Mouse (Mus musculus) forelimb bud, embryonic 11.5 days (tissue): ENCODE results near the gene Apoa2.

ENCODE experiments used
- DNase-seq: peaks from one replicate; pipeline ENCODE4 v3.0.0-alpha.2; 2012; ENCODE audit warnings: low read depth, low spot score

Apoa2 gene

DNA sequence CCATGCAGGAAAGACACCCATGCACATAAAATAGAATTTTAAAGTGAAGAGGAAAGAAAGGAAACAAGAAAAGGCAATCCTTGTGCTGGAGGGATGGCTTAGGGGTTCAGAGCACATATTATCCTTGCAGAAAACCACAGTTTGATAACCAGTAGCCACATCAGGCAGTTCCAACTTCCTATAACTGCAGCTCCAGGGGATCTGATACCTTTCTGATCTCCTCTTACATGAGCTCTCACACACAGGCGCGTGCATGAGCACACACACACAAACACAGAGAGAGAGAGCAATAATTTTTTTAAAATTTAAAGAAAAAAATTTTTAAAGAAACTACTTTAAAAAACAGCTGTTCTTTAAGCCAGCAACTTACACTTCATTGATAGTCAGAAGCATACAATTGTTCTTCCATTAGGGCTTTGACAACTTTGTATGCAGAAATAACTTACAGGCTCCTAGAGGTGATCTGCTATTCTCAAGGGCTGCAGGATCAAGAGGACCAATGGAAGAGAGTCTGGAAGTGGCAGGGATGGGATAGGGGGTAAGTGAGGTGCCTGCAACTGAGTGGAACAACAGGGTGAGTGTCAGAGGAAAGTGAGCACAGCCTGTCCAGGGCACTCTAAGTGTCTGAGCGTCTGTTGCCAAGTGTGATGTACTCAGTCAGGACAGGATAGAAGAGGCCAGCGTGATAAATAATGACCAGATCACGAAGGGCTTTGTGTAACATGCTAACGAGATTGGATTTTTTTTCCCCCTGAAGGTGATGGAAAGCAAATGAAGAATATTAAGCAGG, 19.0 kb upstream of the Apoa2 start:
- DNase-seq: no peak

DNA sequence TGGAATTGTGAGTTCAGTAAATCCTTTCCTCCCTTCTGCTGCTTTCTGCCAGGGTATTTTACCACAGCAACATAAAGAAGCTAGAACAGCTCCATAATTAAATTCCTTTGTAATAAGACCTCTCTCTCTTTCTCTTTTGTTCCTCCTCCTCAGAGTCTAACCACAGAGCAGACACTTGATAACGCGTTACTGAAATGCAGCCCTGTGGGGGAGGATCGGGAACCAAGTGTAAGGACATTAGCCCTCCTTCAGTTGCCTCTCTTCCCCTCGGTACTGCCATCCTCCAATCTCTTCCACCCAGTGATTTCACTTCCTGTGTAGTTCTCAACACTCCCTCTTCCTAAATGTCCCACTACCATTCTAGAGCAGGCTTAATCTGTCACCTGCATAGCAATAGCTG, 15.4 kb upstream of the Apoa2 start:
- no peak for DNase-seq

DNA sequence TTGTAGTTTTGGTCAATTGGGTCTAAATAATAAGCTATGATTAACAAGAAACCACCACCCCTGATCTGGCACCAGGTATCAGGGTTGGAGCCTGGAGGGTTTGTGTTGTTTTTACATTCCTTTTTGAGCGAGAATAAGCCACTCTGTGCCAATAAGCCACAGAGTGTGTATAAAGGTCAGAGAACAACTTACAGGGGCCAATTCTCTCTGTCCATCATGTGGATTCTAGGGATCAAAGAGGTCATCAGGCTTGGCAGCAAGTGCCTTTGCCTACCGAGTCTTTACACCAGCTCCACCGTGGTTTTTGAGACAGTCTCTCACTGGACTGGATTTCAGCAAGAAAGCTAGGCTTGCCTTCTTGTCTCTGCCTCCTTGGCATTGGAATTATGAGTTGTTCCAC, 12.0 kb upstream of the Apoa2 start:
- no peak for DNase-seq

DNA sequence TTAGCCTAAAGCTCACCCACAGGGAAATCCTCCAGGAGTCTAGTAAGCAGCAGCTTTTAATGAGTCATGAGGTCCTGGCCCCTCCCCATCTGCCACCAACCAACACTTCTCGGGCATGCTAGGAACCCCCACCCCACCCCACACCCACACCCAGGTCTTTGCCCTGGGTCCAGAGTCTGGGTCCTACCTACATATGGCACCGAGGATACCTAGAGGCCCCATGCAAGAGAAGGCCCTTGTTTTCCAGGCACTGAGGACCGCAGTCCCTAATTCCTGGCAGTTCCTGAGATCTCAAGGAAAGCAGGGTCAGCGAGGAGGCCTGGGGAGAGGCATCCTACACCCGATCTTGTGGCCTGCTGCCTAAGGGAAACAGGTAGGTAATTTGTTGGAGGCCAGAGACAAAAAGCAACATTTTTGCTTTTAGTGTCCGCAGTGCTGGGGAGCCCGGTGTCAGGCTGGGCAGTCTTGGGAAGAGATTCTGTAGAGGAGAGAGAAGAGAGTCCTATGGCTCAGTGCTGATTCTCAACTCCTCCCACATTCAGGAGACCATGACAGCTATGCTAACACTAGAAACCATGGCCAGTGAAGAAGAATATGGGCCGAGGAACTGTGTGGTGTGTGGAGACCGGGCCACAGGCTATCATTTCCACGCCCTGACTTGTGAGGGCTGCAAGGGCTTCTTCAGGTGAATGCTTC, 10.9 kb upstream of the Apoa2 start, which contains the start of gene Nr1i3:
TSS of gene Nr1i3 (plus strand) at position 170 of the 696 bp plus-strand sequence.
- no peak for DNase-seq

DNA sequence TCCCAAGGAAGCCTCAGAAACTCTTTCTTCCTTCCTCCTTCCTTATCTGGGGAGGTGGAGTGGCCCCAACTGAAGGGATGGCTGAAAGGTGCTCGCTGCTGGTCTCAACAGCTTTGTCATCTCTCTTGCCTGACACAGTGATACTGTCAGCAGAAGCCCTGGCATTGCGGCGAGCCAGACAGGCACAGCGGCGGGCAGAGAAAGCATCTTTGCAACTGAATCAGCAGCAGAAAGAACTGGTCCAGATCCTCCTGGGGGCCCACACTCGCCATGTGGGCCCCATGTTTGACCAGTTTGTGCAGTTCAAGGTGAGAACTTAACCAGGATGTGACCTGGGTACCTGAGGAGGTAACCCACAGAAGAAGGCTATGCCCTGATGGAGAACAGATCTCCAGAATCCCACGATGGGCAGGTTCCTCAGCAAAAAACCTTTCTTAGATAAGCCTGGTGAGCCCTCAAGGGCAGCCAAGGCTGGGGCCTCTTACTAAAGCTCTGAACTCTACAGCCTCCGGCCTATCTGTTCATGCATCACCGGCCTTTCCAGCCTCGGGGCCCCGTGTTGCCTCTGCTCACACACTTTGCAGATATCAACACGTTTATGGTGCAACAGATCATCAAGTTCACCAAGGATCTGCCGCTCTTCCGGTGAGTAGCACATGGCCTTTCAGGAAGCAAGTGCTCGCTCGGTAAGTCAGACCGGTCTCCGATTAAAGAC, 8.5 kb upstream of the Apoa2 start:
- DNase-seq: no peak

DNA sequence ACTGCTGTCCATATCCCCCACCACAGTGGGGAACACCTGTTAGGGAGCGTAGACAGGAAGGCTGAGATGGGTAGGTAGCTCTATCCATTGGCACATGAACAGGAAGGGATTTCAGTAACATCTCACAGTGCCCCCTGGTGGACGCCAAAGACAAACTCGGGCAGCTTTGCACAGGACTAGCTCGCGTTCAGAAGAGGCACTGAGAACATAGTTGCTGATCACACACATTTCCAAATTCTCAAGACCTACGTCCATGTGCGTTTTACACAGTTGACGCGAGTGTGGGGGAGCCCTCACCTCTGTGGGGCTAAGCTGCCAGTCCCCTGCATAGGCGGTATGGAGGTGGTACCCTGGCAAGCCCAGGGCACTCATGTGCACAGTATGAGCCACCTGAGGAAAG, 4.0 kb upstream of the Apoa2 start:
- peak; percentile 83 for DNase-seq

DNA sequence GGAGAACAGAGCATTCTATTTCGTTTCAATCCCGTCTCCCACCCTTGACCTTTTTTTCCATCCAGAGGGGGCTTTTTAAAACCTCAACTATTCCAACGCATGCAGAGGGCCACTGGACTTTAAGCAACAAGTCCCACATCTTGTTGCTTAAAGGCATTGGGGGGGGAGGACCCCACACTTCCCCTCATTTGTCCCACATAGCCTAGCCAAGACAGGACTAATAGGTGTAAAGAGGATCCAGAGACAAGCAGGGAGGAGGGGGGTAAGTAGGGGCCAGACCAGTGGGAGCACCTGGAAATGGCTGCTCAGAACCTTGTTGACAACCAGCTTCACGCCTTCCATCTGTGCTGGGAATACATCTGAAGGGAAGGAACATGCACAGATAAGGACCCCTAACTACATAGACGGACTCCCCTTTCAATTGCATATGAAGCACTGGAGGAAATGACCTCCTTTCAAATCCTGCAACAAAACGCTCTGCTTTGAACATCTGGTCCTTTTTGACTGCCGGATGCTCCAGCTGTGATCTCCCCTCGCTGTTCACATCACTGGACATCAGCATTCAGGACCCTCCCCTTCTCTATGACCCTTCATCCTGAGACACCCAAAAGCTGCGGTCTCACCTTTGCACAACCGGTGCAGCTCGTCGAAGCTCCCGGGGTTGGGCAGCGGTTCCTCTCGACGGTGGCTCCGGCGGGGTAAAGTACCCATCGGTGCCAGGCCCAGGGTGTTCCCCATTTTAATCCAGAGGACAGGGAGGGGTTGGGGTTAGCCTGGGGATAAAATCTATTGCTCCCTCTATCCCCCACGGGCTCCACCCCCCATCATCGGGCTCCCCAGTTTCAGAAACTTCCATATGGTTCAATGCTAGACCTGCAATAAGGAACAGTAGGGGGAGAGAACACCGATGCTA, 3.3 kb upstream of the Apoa2 start:
- no peak for DNase-seq

DNA sequence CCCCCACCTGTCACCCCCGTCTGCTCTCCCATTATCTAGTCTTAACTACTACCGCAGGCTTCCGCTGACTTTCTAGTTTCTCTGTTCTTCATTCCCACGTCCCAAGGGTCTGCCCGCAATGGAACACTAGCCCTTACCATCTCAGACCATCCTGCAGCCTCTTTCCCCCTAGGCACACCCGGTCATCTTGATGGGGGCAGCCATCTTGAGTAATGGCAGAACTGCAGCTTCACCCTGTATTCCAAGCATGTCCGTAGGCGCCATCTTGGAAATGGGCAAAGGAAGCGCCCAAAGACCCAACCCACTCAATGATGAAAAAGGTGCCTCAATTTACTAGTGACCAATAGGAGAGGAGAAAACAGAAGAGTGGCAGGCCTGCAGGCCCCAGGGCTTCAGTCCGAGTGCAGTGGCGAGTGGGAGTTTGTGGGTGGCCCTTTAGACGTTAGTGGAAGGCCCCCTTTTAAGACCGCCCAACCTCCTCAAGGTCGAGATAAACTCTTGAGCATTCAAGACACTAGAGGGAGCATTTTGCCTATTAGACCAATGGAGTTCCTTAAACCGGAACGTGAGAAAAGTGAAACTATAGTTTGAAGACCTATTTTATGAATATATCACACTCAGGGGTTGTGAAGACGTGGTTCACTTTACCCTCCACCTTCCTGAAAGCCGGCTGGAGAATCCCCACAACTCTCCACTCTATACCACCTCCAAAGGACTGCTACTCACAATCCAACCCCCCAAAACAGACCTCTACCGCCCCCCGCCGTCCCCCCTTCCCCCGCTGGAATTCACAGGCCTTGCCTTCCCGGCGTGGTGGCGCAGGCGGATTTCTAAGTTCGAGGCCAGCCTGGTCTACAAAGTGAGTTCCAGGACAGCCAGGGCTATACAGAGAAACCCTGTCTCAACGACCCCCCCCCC, 2.4 kb upstream of the Apoa2 start, which contains the start of gene Tomm40l:
TSS of gene Tomm40l (minus strand) at position 277 of the 918 bp plus-strand sequence.
- peak; percentile 98 for DNase-seq

DNA sequence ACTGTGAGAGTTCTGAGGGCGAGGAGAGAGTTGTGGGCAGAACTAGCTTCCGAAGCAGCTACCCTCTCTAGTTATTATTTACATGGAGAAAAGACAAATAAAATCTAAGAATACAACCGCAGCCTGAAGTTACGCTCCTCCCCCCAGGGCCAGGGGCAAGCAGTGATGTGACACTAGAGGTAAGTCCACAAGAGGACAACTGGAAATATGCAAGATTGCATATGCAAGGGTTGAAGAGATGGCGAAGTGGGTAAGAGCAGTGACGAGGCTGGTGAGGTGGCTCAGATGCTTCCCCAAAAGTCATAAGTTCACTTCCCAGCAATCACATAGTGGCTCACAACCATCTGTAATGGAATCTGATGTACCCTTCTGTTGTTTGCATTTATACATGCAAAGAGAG, 1.7 kb upstream of the Apoa2 start:
- DNase-seq: no peak

DNA sequence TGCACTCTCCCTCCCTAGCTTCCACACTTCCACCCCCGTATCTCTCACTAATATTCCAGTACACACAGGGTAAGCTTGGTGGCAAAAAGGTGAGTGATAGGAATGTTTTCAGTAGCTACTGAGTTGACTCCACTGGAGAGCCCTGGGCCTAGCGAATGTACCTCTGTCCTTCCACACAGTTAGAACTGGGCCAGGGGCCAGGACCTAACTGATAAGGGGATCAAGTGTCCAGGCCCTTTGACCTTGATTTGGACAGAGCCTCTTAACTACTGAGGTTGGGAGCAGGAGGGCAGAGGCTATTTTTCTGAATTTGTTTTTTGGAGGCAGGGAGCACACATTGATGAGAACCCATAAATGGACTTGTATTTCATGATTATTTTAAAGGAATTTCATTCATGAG, 1.1 kb upstream of the Apoa2 start:
- no peak for DNase-seq

DNA sequence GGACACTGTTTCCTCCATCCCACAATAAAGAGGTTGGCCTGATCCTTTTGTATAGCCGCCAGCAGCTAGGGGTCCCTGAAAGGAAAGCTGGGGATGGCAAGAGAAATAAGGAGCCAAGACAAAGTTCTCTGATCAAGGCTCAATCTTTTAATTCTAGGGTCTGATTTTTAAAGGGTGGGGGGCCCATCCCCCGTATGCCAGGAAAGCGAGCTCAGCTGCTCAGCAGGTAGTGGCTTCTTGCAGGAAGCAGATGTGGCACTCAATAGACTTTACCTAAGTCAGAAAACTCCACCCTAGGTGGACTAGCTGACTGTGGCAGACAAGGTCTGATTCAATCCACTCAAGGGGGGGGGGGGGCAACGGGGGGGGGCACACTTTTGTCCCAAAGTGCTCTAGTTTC, 1.9 kb downstream of the Apoa2 start:
- DNase-seq: no peak

DNA sequence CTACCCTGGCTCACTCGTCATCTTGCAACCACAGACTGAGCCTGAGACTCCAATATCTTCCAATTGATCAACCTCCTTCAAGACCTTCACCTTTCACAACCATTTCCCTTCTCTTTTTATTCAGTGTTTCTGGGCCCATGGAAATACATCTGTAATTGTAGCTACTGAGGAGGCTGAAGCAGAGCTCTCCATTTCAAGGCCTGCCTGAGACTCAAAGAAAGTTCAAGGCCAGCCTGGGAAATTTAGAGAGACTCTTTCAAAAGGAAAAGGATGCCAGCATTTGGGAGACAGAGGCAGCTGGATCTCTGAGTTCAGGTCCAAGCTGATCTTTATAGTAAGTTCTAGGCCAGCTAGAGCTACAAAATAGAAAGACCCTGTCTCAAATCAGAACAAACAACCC, 3.0 kb downstream of the Apoa2 start:
- DNase-seq: no peak

DNA sequence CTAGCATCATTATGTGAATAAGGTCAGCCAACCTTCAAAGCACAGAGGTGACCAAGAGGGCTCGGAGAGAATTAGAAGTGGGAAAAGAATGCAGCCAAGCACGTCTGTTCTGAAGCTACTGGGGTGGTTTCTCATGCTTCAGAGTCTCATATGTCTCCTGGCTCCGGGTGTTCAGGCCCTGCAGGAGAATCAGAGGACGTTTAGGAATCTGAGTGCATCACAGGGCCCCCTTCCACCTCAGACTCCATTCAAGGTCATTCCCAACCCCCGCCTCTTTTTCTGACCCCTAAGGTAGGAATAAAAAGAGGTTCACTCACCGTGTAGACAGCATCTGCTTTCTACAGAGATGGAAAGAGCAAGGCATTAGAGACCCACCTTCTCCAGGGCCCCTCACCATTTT, 4.9 kb downstream of the Apoa2 start:
- DNase-seq: no peak

DNA sequence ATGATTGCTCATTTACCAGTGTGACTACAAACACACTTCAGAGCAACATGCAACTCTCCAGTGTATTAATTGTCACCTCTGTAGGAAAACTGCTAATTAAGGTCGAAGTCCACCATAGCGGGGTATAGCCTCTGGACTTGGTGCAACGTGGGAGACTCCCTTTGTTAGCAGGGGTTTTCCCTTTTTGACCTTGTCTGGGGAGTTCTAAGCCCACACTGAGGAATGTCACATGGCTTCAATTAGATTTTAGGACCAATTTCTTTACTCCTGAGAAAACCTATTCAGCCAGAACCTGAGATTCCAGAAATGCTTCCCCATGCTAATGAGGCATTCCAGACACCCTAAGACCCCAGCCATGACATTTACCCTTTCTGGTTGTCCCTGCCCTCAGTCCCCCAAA, 5.4 kb downstream of the Apoa2 start:
- peak; percentile 72 for DNase-seq

DNA sequence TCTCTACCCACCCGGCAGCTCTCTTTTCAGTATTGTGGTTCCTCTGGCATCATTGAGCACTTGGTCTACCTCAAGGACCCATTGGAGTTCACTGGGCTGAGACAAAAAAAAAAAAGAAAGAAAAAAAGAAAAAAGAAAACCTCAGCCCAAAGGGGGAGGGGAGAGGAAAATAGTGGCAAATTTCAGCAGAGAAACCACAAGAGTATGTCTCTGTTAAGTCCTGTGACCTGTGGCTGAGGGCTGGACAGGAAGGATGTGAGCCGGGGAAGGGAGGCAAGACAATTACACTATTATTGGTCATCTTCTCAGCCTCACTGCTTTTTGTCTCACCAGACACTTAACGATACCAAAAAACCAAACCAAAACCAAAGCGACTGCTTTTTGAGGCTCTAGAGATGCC, 7.0 kb downstream of the Apoa2 start:
- DNase-seq: no peak

DNA sequence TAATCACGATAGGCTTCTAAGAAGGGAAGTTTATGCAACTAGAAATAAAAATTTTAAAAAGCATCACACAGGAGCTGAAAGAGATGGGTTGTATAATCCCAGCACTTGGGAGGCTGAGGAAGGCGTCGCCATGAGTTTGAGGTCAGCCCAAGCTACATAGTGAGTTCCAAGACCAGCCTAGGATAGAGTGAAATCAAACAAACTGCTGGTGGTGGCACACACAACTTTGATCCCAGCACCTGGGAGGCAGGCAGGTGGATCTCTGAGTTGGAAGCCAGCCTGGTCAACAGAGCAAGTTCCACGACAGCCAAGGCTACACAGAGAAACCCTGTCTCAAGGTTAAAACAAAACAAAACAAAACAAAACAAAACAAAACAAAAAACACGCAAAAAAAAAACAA, 7.5 kb downstream of the Apoa2 start:
- no peak for DNase-seq

DNA sequence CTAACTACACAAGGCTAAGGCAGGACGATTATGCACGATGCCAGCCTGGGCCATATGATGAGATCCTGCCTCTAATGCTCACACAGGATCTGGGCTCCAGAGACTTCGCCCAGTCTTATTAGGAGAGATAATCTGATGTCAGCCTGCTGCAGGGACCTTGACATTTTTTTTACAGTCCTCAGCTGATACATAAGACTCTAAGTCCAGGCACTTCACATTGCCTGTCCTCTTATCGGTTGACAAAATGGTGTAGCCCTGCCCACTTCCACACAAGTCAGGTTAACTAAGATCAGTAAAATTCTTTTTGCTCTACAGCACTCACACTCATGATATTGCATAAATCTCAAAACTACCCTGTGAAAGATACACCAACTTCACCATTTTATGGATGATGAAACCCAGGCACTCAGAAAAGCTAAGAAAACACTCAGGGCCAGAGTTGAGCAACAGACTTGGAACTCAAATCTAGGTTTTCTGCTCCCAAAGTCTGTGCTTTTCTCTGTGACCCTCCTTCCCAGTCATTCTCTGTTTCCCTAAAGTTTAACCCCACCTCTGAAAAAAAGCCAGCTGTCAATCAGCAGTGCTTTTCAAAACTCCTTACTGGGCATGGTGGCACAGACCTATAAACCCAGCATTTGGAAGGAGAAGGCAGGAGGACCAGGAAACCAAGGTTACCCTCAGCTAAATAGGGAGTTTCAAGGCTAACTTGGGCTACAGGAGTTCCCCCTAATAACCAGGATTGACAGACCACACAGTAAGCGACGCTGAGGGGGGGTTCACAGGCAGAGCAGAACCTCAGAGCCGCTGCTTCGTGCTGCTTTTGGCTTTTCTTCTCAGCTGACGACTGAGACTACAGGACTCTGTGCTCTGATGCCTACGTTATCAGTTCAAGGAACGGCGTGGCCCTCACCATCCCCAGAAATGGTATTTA, 8.2 kb downstream of the Apoa2 start:
- DNase-seq: no peak

DNA sequence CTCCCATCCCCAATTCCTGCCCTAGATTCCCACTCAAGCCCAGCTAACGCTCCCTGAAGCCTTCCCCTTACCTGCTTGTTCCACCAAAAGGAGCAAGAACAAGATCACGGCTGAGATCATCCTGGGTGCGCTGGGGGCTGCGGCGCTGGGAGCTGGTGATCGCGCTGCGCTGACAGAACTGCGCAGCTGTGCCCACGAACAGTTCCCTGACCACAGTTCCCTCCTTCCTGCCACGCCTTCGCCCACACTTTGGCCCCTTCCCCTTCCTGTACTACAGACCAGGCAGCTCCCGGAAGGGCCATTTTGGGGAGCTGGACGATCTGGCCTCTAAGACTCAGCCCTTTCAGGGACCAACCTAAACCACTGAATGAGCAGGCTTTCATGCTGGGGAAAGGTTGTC, 9.3 kb downstream of the Apoa2 start, which contains the start of gene Fcer1g:
TSS of gene Fcer1g (minus strand) at position 240 of the 400 bp plus-strand sequence.
- DNase-seq: no peak

DNA sequence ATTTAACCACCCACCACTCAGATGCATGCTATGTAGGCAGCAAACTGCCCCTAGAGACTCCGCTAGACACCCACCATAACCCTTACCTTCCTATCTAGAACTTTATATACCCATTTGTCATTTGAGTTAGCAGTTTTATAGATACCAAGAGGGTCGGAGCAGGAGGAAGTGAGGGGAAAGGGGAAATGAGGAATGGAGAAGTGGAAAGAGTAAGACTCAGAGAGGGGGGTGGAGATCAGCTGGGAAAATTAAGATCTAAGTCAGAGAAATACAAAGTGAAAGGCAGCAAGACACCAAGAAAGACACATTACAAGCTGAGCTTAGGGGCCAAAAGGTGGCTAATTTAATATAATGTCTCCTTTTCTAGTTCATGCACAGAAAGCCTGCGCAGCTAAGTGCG, 9.7 kb downstream of the Apoa2 start:
- DNase-seq: no peak
